Mouse (Mus musculus) adrenal gland, postnatal 36 days (tissue): Measurements from ENCODE around the gene Rassf5. TPM values are rescaled to one million over a fixed set of nuclear protein-coding genes. Genes with fewer than 3 reads are reported as not detected.

Source experiments
- DNase-seq, 2 experiments: peaks; one replicate each; pipeline ENCODE4 v3.0.0; 2021; ENCODE audit warnings: mixed read lengths in 1 of 2
- total RNA-seq, 2 experiments: library from RNA; stranded (reverse); gene quantifications; 2 replicates each; pipeline ENCODE4 v1.2.3; 2021

Gene Rassf5
- total RNA-seq, 2 experiments from 2014 or later = 13.4 to 14.1 TPM

GRCm38 (mm10) chr1:131259632-131260308, 14.7 kb upstream of the Rassf5 start:
- no peak for DNase-seq

DNA sequence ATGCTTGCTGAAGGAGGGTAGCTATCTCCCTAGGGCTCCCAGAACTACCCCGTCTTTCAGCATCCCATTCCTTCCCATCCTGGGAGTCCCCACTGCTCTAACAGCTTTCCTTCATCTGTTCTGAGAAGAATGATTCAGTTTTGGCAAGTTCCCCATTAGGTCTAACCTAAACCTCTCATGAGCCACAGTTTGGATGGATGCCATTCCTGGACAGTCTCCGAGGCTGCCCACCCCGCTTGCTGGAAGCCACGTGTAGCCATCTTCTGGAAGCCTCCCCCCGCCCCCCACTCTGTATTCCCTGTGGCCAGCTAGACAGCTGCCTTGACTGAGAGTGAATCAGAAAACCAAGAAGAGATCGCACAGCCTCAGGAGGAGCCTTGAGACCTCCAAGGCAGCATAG, 12.2 kb upstream of the Rassf5 start:
- DNase-seq = no peak

GRCm38 (mm10) chr1:131252516-131253250, 7.6 kb upstream of the Rassf5 start:
- DNase-seq = peak; percentile 25 to 50

GRCm38 (mm10) chr1:131246433-131247395, 1.7 kb upstream of the Rassf5 start:
- peak; percentile 55 to 73 for DNase-seq

- peak; percentile 65 to 80 for DNase-seq
Observed at GRCm38 (mm10) chr1:131245926-131246325, 868 bp upstream of the Rassf5 start.

- peak; percentile 40 to 52 for DNase-seq
Observed at GRCm38 (mm10) chr1:131244536-131245088, 446 bp downstream of the Rassf5 start.

DNA sequence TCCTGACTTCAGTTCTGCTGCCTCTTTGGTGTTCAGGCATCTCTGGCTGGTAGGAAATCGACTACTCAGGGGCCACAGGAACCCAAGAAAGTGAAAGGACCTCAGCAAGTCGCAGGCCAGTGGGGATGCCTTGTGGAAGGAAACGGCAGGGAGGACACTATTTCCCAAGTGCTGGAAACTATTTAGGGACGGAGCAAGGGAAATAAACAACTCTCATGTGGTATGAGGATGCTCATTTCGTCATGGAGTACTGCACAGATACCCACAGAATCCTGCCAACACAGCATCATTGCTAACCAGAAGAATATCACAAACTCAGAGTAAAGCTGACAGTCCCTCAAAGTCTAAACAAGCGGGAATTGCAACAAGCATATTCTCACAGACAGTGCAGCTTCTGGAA, 2.1 kb downstream of the Rassf5 start:
- DNase-seq = no peak

- no peak for DNase-seq
Observed at GRCm38 (mm10) chr1:131239576-131240193, 5.4 kb downstream of the Rassf5 start.

GRCm38 (mm10) chr1:131238931-131239381, 6.1 kb downstream of the Rassf5 start:
- DNase-seq = peak; percentile 85

DNA sequence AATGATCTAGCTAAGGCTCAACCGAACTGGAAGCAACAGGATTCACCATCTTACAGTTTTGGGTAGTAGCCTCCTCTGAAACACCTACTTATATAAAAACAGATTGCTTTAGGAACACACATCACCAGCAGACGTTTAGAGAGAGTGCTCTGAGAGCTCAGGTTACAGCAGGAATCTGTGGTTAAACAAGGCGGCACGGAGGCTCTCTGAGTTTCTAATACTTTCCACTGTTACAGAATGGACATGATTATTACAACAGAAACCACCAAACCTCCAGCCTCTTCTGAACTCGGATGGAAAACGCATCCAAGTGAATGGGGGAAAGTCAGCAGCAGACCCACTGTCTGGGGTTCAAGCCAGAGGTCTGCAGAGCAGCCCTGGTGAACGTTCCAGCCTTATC, 9.0 kb downstream of the Rassf5 start:
- DNase-seq = no peak

DNA sequence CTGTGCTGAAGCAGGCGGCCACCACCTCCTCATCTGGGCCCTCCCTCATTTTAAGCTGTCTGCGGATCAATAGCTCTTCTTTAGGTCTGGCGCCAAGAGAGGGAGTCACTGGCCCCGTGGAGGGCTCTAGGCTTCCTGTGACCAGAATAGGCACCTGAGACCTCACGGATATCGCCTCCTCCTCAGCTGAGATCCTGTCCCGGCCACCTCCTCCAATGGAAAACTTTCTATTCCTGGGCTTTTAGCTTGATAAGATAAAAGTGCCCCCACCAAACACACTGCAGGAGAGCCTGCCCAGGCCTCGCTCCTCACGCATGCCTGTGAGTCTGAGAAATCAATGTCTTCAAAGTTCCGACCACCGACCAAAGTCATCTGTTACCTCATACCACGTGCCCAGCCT, 11.5 kb downstream of the Rassf5 start:
- DNase-seq = no peak

DNA sequence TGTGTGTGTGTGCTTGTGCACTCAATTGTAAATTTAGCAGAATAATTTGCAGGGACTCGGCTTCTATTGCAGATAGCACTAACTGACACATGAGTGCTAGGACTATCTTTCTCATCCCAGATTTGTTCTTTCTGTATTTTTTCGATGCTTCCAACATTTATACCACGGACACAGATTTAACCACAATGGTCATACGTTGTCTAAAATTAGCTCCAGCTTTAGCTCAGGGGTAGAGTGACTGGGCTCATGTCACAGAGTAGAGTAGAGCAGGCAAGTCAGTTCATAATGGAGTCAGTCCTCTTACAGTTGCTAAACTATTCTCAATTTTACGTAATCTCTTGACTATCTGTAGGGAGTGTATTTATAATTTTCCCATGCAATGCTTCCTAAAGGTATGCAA, 16.4 kb downstream of the Rassf5 start:
- DNase-seq = no peak

DNA sequence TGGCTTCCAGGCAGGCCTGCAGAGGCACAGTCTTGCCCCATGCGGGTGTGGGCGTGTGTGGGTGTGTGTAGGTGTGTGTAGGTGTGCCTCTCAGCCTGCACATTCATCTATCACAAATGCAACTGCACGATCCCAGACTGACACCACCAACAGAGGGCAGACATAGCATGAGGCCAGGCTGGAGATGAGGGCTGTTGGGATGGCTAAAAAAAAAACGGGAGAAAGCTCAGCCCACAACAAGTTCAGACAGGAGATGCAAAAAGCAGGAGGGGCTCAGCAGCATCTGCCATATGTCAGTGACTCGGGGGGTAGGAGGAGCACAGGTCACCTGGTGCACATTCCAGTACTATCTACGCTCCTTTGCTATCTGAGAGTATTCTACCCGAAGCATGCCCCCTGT, 16.8 kb downstream of the Rassf5 start:
- DNase-seq = no peak

DNA sequence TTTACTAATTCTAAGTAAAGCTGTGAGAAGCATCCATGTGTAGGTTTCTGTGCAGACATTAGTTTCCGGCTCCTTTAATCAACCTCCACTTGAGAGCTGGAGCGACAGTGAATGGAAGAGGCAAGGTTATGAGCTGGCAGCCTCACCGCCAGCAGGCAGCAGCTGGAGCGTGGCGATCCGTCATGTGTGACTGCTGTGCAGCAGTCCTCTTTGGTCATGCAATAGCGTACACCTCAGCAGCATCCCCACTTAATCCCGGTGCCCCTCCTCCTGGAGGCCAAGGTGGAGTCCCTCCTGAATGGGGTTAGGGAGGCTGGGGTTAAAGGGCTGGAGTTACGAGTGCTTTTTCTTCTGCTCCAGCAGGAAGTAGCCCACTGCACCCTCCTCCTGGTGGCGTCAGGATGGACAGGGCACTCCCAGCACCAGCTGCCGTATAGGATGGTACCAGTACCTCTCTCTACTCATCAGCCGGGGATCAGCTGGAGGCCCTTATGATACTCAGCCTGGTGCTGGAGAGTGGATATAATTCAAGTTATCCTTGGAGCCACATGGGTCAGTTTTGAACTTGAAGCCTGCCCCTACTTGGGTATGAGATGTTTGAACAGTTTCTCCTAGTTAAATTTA, 20.1 kb downstream of the Rassf5 start:
- DNase-seq = no peak

GRCm38 (mm10) chr1:131223345-131223744, 21.7 kb downstream of the Rassf5 start:
- no peak for DNase-seq

- no peak for DNase-seq
Observed at GRCm38 (mm10) chr1:131221822-131222590, 23.1 kb downstream of the Rassf5 start.

GRCm38 (mm10) chr1:131218933-131219332, 26.1 kb downstream of the Rassf5 start:
- DNase-seq = no peak

- no peak for DNase-seq
Observed at GRCm38 (mm10) chr1:131213361-131213760, 31.7 kb downstream of the Rassf5 start.

DNA sequence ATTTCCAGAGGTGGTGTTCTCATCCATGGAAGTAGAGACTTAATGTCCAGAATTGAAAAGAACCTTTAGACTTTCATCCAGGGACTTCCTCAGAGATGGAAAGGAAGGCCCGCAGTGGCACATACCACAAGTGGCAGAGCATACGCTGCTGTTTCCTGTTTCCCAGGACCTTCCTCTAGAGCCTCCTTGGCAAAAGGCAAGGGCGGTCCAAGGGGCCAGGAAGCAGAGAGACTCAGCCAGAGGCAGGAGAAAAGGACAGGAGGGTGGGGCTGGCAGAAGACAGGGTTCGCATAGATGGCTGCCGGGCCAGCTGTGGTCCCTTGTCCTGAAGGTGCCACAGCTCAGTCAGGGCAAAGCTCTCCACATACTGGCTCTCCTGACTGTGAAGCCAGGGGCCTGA, 32.1 kb downstream of the Rassf5 start:
- DNase-seq = no peak

GRCm38 (mm10) chr1:131211655-131212054, 33.4 kb downstream of the Rassf5 start:
- DNase-seq = no peak
